Mouse (Mus musculus): ENCODE results near the gene Nr4a1. TPM values are rescaled to one million over a fixed set of nuclear protein-coding genes. Genes with fewer than 3 reads are reported as not detected.
A peak's percentile ranks its signal among the peaks of the same experiment; 100 is the strongest.

The Nr4a1 gene
- polyA plus RNA-seq, 1 experiment from 2014 or later = 9.5 TPM

DNA sequence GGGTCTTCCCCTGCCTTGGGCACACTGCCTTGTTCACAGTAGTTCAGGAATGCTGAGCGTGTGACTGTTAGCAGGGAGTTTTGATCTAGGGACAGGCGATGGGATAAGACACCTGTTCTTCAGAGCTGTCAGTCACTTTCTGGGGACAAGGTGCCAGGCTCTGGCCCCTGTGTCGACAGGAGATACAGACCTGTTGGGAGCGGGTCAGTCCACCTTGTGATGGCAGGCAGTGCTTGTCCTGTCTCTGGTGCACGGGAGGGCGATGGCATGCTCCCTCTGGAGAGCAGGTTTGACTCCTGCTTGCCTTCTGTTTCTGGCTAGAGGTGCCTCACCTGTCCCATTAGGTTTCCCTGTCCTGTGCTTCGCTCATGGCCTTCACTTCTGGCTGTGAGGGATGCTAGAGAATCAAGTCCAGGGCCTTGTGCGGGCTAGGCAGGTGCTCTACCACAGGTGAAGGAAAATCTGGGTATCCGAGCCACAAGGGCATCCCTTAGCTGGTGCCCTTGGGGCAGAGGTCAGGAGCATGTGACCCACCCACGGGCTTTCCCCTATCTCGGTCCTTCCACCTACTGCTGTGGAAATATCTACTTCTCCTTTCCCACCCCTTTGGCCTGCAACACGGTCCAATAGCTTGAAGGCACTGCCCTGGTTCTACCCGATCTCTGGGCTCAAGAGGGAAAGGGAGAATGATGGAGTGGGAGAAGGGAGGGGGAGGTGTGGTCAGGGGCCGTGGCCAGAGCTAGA, 2.6 kb downstream of the Nr4a1 start:
- ATAC-seq (replicated peaks; ENCODE audit: low FRiP score, low read depth) = no peak

DNA sequence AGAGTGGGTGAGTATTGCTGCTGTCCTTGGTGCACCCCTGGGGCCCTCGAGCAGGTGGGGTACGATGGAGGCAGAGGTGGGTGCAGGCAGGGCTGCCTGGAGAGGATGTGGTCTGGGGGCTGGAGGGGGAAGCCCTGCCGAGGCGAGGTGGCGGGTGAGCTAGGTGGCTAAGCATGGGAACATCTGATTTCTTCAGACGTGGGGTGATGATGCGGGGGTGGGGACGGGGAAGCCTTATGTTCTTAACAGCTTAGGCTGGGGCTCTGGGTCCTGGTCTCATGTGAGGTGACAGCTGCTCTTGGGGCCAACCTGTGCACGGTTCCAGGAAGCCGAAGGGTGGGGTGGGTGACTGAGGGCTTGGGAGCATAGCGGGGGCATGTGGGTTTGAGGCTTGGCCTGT, 4.4 kb downstream of the Nr4a1 start:
- DNase-seq (ENCODE audit: low spot score) (no peak), ATAC-seq (replicated peaks; ENCODE audit: low FRiP score, low read depth) (no peak)
- Histone ChIP-seq H3K9me3 (replicated peaks; ENCODE audit: low read length) (no peaks in the 10 kb centered on the region), H3K27ac (no peak overlapping the region), H3K27me3 (ENCODE audit: insufficient read depth, low read length) (no peaks in the 10 kb centered on the region), H3K4me1 (replicated peaks; ENCODE audit: insufficient read depth, low read length) (peaks cover 18% of the 10 kb centered on the region), H3K4me2 (ENCODE audit: low read length) (no peak overlapping the region), H3K4me3 (replicated peaks; ENCODE audit: low read depth, low read length) (no peak overlapping the region), H3K36me3 (ENCODE audit: insufficient read depth, low read length) (no peaks in the 10 kb centered on the region), H3K9ac (ENCODE audit: low read depth, low read length) (no peak overlapping the region)
- no peak for TF ChIP-seq CTCF (IDR thresholded peaks at IDR 0.05; ENCODE audit: low read depth)
- 82% methylated on average over 11 of the region's 11 CpGs for WGBS

More for the DNA sequence above, 2.6 kb downstream of the Nr4a1 start:
- H3K9ac ChIP-seq (ENCODE audit: low read depth, low read length) = no peak overlapping the region
- no peak for TF ChIP-seq CTCF (IDR thresholded peaks at IDR 0.05; ENCODE audit: low read depth)
- H3K27ac ChIP-seq = no peak overlapping the region
- 69% methylated on average over 14 of the region's 14 CpGs for WGBS
- H3K4me3 ChIP-seq (replicated peaks; ENCODE audit: low read depth, low read length) = no peak overlapping the region
- DNase-seq (ENCODE audit: low spot score) = no peak
- H3K9me3 ChIP-seq (replicated peaks; ENCODE audit: low read length) = no peaks in the 10 kb centered on the region
- peaks cover 13% of the 10 kb centered on the region for H3K4me1 ChIP-seq (replicated peaks; ENCODE audit: insufficient read depth, low read length)
- no peaks in the 10 kb centered on the region for H3K27me3 ChIP-seq (ENCODE audit: insufficient read depth, low read length)
- H3K36me3 ChIP-seq (ENCODE audit: insufficient read depth, low read length) = no peaks in the 10 kb centered on the region
- no peak overlapping the region for H3K4me2 ChIP-seq (ENCODE audit: low read length)

DNA sequence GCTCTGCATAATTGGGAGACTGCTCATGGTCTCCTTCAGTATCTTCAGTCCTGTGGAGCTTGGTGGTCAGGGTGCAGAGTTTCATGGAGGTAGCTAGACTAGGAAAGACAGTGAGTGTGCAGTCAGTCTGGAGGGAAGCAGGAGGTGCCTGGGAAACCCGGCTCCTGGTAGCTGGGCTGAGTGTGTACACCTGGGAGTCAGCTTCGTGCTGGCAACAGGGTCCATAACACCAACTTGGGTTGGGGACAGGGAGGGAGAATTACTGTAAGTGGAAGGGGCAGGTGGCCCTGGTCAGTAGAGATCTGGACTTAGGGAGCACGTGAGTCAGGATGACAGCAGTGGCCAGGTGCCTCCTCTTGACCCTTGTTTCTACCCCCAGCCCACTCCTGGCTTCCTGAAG, 5.9 kb downstream of the Nr4a1 start:
- DNase-seq (ENCODE audit: low spot score) (no peak), ATAC-seq (replicated peaks; ENCODE audit: low FRiP score, low read depth) (no peak)
- Histone ChIP-seq H3K27me3 (ENCODE audit: insufficient read depth, low read length) (no peaks in the 10 kb centered on the region), H3K9me3 (replicated peaks; ENCODE audit: low read length) (no peaks in the 10 kb centered on the region), H3K27ac (no peak overlapping the region), H3K4me1 (replicated peaks; ENCODE audit: insufficient read depth, low read length) (peaks cover 13% of the 10 kb centered on the region), H3K4me2 (ENCODE audit: low read length) (no peak overlapping the region), H3K4me3 (replicated peaks; ENCODE audit: low read depth, low read length) (no peak overlapping the region), H3K36me3 (ENCODE audit: insufficient read depth, low read length) (no peaks in the 10 kb centered on the region), H3K9ac (ENCODE audit: low read depth, low read length) (no peak overlapping the region)
- TF ChIP-seq CTCF (IDR thresholded peaks at IDR 0.05; ENCODE audit: low read depth) = no peak
- 85% methylated on average over 3 of the region's 3 CpGs for WGBS

DNA sequence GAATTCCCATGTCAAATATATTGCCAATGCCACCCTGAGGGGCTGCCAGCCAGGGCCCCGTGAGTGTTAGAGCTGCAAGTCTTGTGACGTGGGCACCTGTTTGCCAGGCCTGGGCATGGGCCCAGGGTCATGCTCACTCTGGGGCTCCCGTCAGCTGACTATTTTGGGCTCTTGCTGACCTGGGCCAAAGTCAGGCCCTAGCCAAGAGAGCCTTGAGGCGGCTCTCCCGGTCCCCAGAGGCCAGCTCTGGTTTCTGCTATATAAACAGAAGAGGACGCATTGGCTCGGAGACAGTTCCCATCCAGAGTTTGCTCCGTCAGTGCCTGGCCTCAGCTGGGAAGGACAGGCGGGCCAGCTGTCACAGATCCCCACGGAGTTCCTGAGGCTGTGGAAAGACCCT, 6.3 kb downstream of the Nr4a1 start:
- no peaks in the 10 kb centered on the region for H3K9me3 ChIP-seq (replicated peaks; ENCODE audit: low read length)
- no peak overlapping the region for H3K4me2 ChIP-seq (ENCODE audit: low read length)
- peaks cover 13% of the 10 kb centered on the region for H3K4me1 ChIP-seq (replicated peaks; ENCODE audit: insufficient read depth, low read length)
- TF ChIP-seq CTCF (IDR thresholded peaks at IDR 0.05; ENCODE audit: low read depth) = no peak
- H3K27ac ChIP-seq = 0 out of 2 replicates have a peak overlapping the region, but pooled peaks have one; percentile 26
- no peaks in the 10 kb centered on the region for H3K27me3 ChIP-seq (ENCODE audit: insufficient read depth, low read length)
- 38% methylated on average over 10 of the region's 10 CpGs for WGBS
- H3K9ac ChIP-seq (ENCODE audit: low read depth, low read length) = no peak overlapping the region
- H3K36me3 ChIP-seq (ENCODE audit: insufficient read depth, low read length) = no peaks in the 10 kb centered on the region
- H3K4me3 ChIP-seq (replicated peaks; ENCODE audit: low read depth, low read length) = no peak overlapping the region
- no peak for DNase-seq (ENCODE audit: low spot score)
- no peak for ATAC-seq (replicated peaks; ENCODE audit: low FRiP score, low read depth)

DNA sequence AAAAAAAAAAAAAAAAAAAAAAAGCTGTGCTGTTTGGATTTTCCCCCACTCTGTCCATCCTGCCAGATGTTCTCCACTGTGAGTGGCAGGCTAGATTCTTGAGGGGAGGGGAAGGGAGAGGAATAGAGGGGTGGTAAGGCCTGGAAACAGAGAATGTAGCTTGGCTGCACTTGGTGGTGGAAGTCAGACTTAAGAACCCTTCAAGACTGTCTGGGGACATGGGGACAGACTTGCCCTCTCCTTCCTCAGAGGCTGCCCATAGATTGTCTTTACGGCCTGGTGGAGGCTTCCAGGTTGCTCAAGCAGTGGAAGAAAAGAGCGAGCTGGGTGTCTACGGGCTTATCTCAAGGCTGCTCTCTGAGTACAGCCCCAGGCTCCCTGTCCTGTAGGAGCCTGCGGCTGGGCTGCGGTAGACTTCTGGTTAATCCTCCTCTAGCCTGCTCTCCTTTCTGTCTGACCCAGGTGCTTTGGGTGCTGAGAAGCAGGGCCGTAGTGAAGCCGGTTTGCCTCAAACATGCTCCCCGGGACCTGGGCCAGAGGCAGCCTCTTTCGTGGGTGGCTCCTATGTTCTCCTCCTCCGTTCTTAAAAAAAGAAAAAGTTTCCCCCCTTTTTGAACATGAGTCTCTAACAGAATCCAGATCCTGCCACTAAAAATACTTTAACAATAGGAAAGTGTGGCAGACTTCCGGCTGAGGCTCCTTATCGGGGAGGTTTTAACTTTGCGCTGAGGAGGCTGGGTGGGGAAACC, 7.0 kb downstream of the Nr4a1 start:
- H3K4me3 ChIP-seq (replicated peaks; ENCODE audit: low read depth, low read length) = no peak overlapping the region
- ATAC-seq (replicated peaks; ENCODE audit: low FRiP score, low read depth) (no peak), DNase-seq (ENCODE audit: low spot score) (no peak)
- 54% methylated on average over 13 of the region's 13 CpGs for WGBS
- no peaks in the 10 kb centered on the region for H3K27me3 ChIP-seq (ENCODE audit: insufficient read depth, low read length)
- no peak overlapping the region for H3K9ac ChIP-seq (ENCODE audit: low read depth, low read length)
- H3K27ac ChIP-seq = peak overlapping the region; percentile 60
- H3K9me3 ChIP-seq (replicated peaks; ENCODE audit: low read length) = no peaks in the 10 kb centered on the region
- no peaks in the 10 kb centered on the region for H3K36me3 ChIP-seq (ENCODE audit: insufficient read depth, low read length)
- TF ChIP-seq CTCF (IDR thresholded peaks at IDR 0.05; ENCODE audit: low read depth) = no peak
- H3K4me1 ChIP-seq (replicated peaks; ENCODE audit: insufficient read depth, low read length) = peaks cover 15% of the 10 kb centered on the region
- peak overlapping the region; percentile 18; the same call in 1 of the 2 replicates for H3K4me2 ChIP-seq (ENCODE audit: low read length)

DNA sequence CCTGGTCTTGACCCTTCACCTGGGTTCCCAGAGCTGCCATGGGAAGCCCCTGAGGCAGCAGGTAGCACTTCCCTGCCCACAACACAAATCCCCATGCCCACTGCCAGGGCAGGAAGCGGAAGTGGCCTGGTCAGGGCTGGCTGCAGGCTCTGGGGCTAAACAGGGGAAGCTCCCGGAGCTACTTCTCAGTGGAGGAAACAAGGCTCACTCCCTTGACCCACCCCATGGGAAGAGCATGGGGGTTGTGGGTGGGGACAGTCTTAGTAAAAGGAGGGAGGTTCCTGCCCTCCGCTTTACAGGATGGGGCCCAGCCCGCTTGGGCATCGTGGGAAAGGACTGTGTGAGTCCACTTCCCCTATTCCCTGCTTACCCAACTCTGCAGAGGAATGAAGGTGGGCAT, 8.4 kb downstream of the Nr4a1 start:
- no peaks in the 10 kb centered on the region for H3K9me3 ChIP-seq (replicated peaks; ENCODE audit: low read length)
- peaks cover 17% of the 10 kb centered on the region for H3K4me1 ChIP-seq (replicated peaks; ENCODE audit: insufficient read depth, low read length)
- no peak overlapping the region for H3K4me2 ChIP-seq (ENCODE audit: low read length)
- H3K36me3 ChIP-seq (ENCODE audit: insufficient read depth, low read length) = no peaks in the 10 kb centered on the region
- H3K27me3 ChIP-seq (ENCODE audit: insufficient read depth, low read length) = no peaks in the 10 kb centered on the region
- ATAC-seq (replicated peaks; ENCODE audit: low FRiP score, low read depth) (no peak), DNase-seq (ENCODE audit: low spot score) (no peak)
- 61% methylated on average over 5 of the region's 5 CpGs for WGBS
- no peak overlapping the region for H3K27ac ChIP-seq
- no peak for TF ChIP-seq CTCF (IDR thresholded peaks at IDR 0.05; ENCODE audit: low read depth)
- no peak overlapping the region for H3K9ac ChIP-seq (ENCODE audit: low read depth, low read length)
- H3K4me3 ChIP-seq (replicated peaks; ENCODE audit: low read depth, low read length) = no peak overlapping the region

Data from kidney, postnatal 0 days (tissue).